Mouse (Mus musculus) megakaryocyte progenitor cell, adult 5-6 weeks (primary cell): Measurements from ENCODE around the gene Xbp1. TPM values are rescaled to one million over a fixed set of nuclear protein-coding genes. Genes with fewer than 3 reads are reported as not detected.

Experiments used
- ATAC-seq: replicated peaks from 2 replicates; pipeline ENCODE4 v1.8.0; 2016; ENCODE audit warnings: mild to moderate bottlenecking, moderate TSS enrichment, inconsistent platforms; ENCODE audit not compliant: poor library complexity
- total RNA-seq, 2 experiments: library from RNA; stranded (forward) in 1 of 2; stranded (reverse) in 1 of 2; fragments of 157-497, 149-512 nt in 1 of 2; fragments of 200-1000 nt in 1 of 2; gene quantifications; 2 replicates each; pipeline versions ENCODE4 v1.2.3 to v1.2.4; 2015 to 2017

Gene Xbp1
- total RNA-seq, 2 experiments from 2014 or later, result 165 to 215 TPM

- no peak for ATAC-seq
These were observed 45.1 kb downstream of the Xbp1 start for GRCm38 (mm10) chr11:5565596-5565995.

GRCm38 (mm10) chr11:5566506-5566905 is 46.0 kb downstream of the Xbp1 start:
- ATAC-seq, result 0 out of 2 replicates have a peak, but pooled peaks have one; percentile 14

GRCm38 (mm10) chr11:5567654-5568053 is 47.2 kb downstream of the Xbp1 start:
- ATAC-seq, result no peak

GRCm38 (mm10) chr11:5568082-5568481 is 47.6 kb downstream of the Xbp1 start:
- ATAC-seq, result peak; percentile 54; the same call in 1 of the 2 replicates

- ATAC-seq, result no peak
These were observed 49.0 kb downstream of the Xbp1 start, which contains the start of gene Ankrd36 for GRCm38 (mm10) chr11:5569474-5569873. Gene Ankrd36 (plus strand): TSS chr11:5569684.

- peak; percentile 54 for ATAC-seq
These were observed 51.4 kb downstream of the Xbp1 start for GRCm38 (mm10) chr11:5571856-5572255.

GRCm38 (mm10) chr11:5573821-5574220 is 53.4 kb downstream of the Xbp1 start:
- peak; percentile 61 for ATAC-seq

- peak; percentile 64 for ATAC-seq
These were observed 54.6 kb downstream of the Xbp1 start for GRCm38 (mm10) chr11:5575046-5575445.

Other genes starting within 250 kb of the Xbp1 start
- gene Znrf3, start 75.8 kb upstream of the Xbp1 start, total RNA-seq (2015), result 4.7 and 9.3 TPM in 2 replicates
- 2.1 and 2.7 TPM in 2 replicates for gene Znrf3, start 75.8 kb upstream of the Xbp1 start, total RNA-seq (2017)
- 17.1 and 19.2 TPM in 2 replicates for gene Ccdc117, start 21.5 kb downstream of the Xbp1 start, total RNA-seq (2015)
- gene Ccdc117, start 21.5 kb downstream of the Xbp1 start, total RNA-seq (2017), result 29.4 and 32.9 TPM in 2 replicates
- not detected in 2 replicates for gene Ankrd36, start 49.0 kb downstream of the Xbp1 start, total RNA-seq (2015)
- gene Ankrd36, start 49.0 kb downstream of the Xbp1 start, total RNA-seq (2017), result 0.10 TPM in 1 of 2 replicates, not detected in the other
- gene Mrps24, start 195.0 kb downstream of the Xbp1 start, total RNA-seq (2015), result 85.7 and 101 TPM in 2 replicates
- 42.5 and 58.5 TPM in 2 replicates for gene Mrps24, start 195.0 kb downstream of the Xbp1 start, total RNA-seq (2017)
- gene Urgcp, start 241.7 kb downstream of the Xbp1 start, total RNA-seq (2015), result 4.1 and 4.5 TPM in 2 replicates
- gene Urgcp, start 241.7 kb downstream of the Xbp1 start, total RNA-seq (2017), result 7.0 and 7.1 TPM in 2 replicates